Mouse (Mus musculus) neutrophil, adult 65 days (primary cell): ENCODE results near the gene Tnp2. TPM values are rescaled to one million over a fixed set of nuclear protein-coding genes. Genes with fewer than 3 reads are reported as not detected.

ENCODE experiments used
- total RNA-seq: library from RNA; stranded (reverse); gene quantifications from 2 replicates; pipeline ENCODE4 v1.2.4, GENCODE M21; 2023

Tnp2 gene
- total RNA-seq, result not detected in 2 replicates

GRCm38 (mm10) chr16:10788271-10788670, at the start of gene Tnp2:
Gene Tnp2, minus strand, starts transcription at chr16:10788660.

GRCm38 (mm10) chr16:10834911-10835587, 46.6 kb upstream of the Tnp2 start, which contains the start of gene Rmi2:
Gene Rmi2, plus strand, starts transcription at chr16:10835059.

GRCm38 (mm10) chr16:10812865-10813371, 24.5 kb upstream of the Tnp2 start, which contains the start of gene Gm11172:
Gene Gm11172, plus strand, starts transcription at chr16:10812915.

GRCm38 (mm10) chr16:10805789-10806527, 17.5 kb upstream of the Tnp2 start, which contains the start of gene Prm1:
Gene Prm1, minus strand, starts transcription at chr16:10805839.

GRCm38 (mm10) chr16:10796034-10796433, 7.6 kb upstream of the Tnp2 start, which contains the start of gene Prm2:
Gene Prm2, minus strand, starts transcription at chr16:10796134.

GRCm38 (mm10) chr16:10790702-10791101, 2.2 kb upstream of the Tnp2 start, which contains the start of gene Prm3:
Gene Prm3, minus strand, starts transcription at chr16:10790914.

GRCm38 (mm10) chr16:10785371-10786231, 2.9 kb downstream of the Tnp2 start, which contains the start of gene Socs1:
Gene Socs1, minus strand, starts transcription at chr16:10785536.

Other genes with a start within 250 kb of the Tnp2 start
- 2.3 and 5.2 TPM in 2 replicates for gene Dexi, start 245.6 kb downstream of the Tnp2 start, total RNA-seq
- gene Clec16a, start 243.3 kb downstream of the Tnp2 start, total RNA-seq, result 28.5 and 39.5 TPM in 2 replicates
- 3.4 and 3.9 TPM in 2 replicates for gene Socs1, start 3.1 kb downstream of the Tnp2 start, total RNA-seq
- gene Prm3, start 2.3 kb upstream of the Tnp2 start, total RNA-seq, result not detected in 2 replicates
- not detected in 2 replicates for gene Prm2, start 7.5 kb upstream of the Tnp2 start, total RNA-seq
- gene Prm1, start 17.2 kb upstream of the Tnp2 start, total RNA-seq, result not detected in 2 replicates
- not detected in 2 replicates for gene Gm11172, start 24.3 kb upstream of the Tnp2 start, total RNA-seq
- 4.5 and 6.4 TPM in 2 replicates for gene Rmi2, start 46.4 kb upstream of the Tnp2 start, total RNA-seq